Mouse (Mus musculus) spleen, adult 2 months (tissue): ENCODE data around the gene Nufip1. TPM values are rescaled to one million over a fixed set of nuclear protein-coding genes. Genes with fewer than 3 reads are reported as not detected.

Experiments
- DNase-seq, 2 experiments: peaks; one replicate each; pipeline versions ENCODE4 v3.0.0 to v3.0.0-alpha.2; 2012 to 2021; ENCODE audit warnings: low spot score in 2 of 2, low read depth in 1 of 2
- H3K27ac ChIP-seq: fragments of 200-500 bp; 2 replicates; pipeline ENCODE4 v1.5.1; 2012; ENCODE audit warnings: low read length, inconsistent platforms; ENCODE audit not compliant: insufficient read depth
- H3K27me3 ChIP-seq: fragments of 200-500 bp; 2 replicates; pipeline ENCODE4 v1.6.1; 2012; ENCODE audit warnings: mild to moderate bottlenecking, moderate library complexity, low read length, inconsistent platforms; ENCODE audit not compliant: control insufficient read depth, insufficient read depth
- H3K36me3 ChIP-seq: fragments of 200-500 bp; 2 replicates; pipeline ENCODE4 v1.6.1; 2012; ENCODE audit warnings: mild to moderate bottlenecking, low read length, inconsistent platforms; ENCODE audit not compliant: control insufficient read depth, insufficient read depth
- H3K4me1 ChIP-seq: fragments of 200-500 bp; 2 replicates; pipeline ENCODE4 v1.6.1; 2011; ENCODE audit warnings: inconsistent platforms; ENCODE audit not compliant: control insufficient read depth, insufficient read depth, insufficient read length
- H3K4me3 ChIP-seq: fragments of 200-500 bp; 2 replicates; pipeline ENCODE4 v1.5.1; 2011; ENCODE audit warnings: mild to moderate bottlenecking, inconsistent platforms; ENCODE audit not compliant: insufficient read depth, insufficient read length; ENCODE audit errors: extremely low read depth
- CTCF ChIP-seq: fragments of 200-500 bp; IDR thresholded peaks from 2 replicates; pipeline ENCODE4 v1.5.1; 2011; ENCODE audit warnings: mild to moderate bottlenecking, inconsistent platforms; ENCODE audit not compliant: insufficient read depth, insufficient read length, insufficient replicate concordance; ENCODE audit errors: extremely low read depth
- POLR2A ChIP-seq: fragments of 200-500 bp; IDR thresholded peaks from 2 replicates; pipeline ENCODE4 v1.6.1; 2011; ENCODE audit warnings: low read depth, low read length, inconsistent platforms
- WGBS: fragments of 180-500 bp; shearing (Covaris S2); methylation state at CpG from one replicate; pipeline ENCODE4 v1.1.7; 2018; 5-methylcytosine and 5-hydroxymethylcytosine counted together
- polyA plus RNA-seq: library from polyadenylated mRNA; depleted of rRNA; stranded (reverse); fragments of >200 nt; gene quantifications from 2 replicates; pipeline ENCODE4 v1.2.3, GENCODE M21; 2012

The Nufip1 gene
- polyA plus RNA-seq, 1 experiment = 2.6 TPM

DNA sequence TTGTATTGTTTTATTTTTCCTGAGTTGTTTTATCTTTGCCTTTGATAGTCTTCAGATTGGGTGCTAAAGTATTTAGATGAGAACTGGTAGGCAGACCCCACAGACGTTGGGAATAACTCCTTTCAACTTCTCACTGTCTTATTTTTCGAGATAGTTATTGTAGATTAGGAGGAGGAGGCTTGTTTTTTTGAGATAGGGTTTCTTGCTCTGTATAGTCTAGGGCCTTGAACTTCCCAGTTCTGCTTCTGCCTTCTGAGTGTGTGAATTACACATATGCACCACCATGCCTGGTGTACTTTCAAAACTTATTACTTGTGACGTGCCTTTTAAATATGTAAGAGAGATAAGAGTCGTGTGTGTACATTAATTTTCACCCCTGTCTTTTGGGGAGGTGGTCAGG is 17.5 kb downstream of the Nufip1 start:
- Histone ChIP-seq H3K36me3 (peaks cover 41% of the 10 kb centered on the region), H3K27me3 (no peaks in the 10 kb centered on the region), H3K4me3 (no peak overlapping the region), H3K4me1 (no peaks in the 10 kb centered on the region), H3K27ac (no peak overlapping the region)
- TF ChIP-seq CTCF (no peak), POLR2A (no peak)
- no peak for DNase-seq
- 81% methylated on average over 4 of the region's 4 CpGs for WGBS

DNA sequence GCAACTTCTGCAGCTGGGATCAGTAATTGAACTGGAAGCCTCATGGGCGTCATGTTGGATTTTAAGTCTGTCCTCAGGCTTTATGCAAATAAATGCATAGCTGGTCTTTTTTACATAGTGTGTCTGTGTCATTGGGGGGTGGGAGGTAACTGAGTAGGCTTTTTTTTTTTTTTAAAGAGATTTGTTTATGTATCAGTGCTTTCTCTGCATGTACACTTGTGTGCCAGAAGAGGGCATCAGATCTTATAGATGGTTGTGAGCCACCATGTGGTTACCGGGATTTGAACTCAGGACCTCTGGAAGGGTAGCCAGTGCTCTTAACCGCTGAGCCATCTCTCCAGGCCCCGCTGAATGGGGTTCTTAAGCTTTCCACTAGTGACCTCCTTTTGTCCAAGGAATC is 24.3 kb downstream of the Nufip1 start:
- 96% methylated on average over 4 of the region's 4 CpGs for WGBS
- Histone ChIP-seq H3K36me3 (peaks cover 30% of the 10 kb centered on the region), H3K4me3 (no peak overlapping the region)

DNA sequence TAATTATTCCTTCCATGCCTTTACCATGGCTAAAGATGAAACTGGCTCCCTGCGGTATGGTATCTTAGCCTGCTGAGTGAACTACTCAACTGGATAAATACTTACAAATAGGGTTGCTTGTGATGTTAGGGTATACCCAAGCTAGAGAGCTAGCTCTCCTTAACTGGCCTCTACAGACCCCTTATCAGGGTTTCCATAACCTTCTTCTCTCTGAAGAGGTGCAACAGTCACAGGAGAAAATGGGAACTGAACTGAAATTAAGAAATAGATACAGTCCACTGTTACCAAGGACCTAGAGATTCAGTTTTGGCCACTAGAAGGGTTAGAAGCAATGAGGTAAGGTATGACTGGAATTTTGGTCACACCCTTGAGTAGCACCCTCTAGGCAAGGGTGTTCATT is 34.6 kb downstream of the Nufip1 start:
- Histone ChIP-seq H3K36me3 (no peaks in the 10 kb centered on the region), H3K27me3 (no peaks in the 10 kb centered on the region), H3K4me1 (no peaks in the 10 kb centered on the region), H3K27ac (no peak overlapping the region), H3K4me3 (no peak overlapping the region)
- DNase-seq = no peak
- WGBS = 92% methylated on average over 1 of the region's 1 CpGs
- TF ChIP-seq CTCF = no peak
- no peak for TF ChIP-seq POLR2A

More for the DNA sequence above, 24.3 kb downstream of the Nufip1 start:
- TF ChIP-seq POLR2A (no peak), CTCF (no peak)
- Histone ChIP-seq H3K4me1 (no peaks in the 10 kb centered on the region), H3K27me3 (no peaks in the 10 kb centered on the region), H3K27ac (no peak overlapping the region)
- no peak for DNase-seq

DNA sequence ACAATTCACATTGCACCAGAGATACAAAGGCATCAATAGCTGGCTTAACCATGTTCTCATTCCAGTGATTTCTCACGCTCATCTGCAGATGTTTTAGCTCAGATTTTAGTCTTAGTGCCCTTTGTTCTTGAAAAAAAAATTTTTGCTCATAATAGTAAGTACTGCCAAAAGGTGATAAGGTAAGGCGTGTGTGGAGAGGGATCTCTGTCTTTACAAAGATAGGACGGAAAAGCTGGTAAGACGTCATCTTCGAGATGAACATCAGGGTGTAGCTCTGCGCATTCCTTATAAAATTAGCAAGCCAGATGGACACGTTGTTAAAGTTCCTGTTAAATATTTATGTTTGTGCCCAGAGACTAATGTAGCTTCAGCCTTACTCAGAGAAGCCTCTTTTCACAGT is 35.2 kb downstream of the Nufip1 start:
- H3K4me1 ChIP-seq = no peaks in the 10 kb centered on the region
- no peak for TF ChIP-seq CTCF
- no peak for TF ChIP-seq POLR2A
- H3K27ac ChIP-seq = no peak overlapping the region
- no peak overlapping the region for H3K4me3 ChIP-seq
- DNase-seq = no peak
- no peaks in the 10 kb centered on the region for H3K27me3 ChIP-seq
- no peaks in the 10 kb centered on the region for H3K36me3 ChIP-seq
- WGBS = 75% methylated on average over 7 of the region's 7 CpGs

DNA sequence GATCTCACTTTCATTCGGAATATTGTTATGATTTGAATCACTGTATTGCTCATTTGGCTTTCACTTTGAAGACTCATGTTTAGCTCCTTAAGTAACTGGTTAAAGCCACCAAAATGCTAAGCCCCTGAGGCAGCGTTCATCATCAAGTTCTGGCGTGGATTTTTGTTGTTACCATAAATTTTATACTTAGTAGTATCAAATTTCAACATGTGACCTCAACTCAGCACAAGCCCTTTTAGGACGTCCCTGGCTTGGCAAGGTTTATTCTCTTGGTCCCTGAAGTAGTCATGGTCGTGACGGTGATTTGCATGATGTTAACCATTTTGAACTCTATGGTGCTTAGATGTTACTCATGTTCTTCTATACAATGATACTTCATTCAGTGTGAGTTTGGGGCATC is 36.4 kb downstream of the Nufip1 start:
- Histone ChIP-seq H3K27me3 (no peaks in the 10 kb centered on the region), H3K27ac (no peak overlapping the region), H3K4me1 (no peaks in the 10 kb centered on the region), H3K4me3 (no peak overlapping the region), H3K36me3 (no peaks in the 10 kb centered on the region)
- WGBS = 80% methylated on average over 6 of the region's 6 CpGs
- TF ChIP-seq CTCF (no peak), POLR2A (no peak)
- no peak for DNase-seq

DNA sequence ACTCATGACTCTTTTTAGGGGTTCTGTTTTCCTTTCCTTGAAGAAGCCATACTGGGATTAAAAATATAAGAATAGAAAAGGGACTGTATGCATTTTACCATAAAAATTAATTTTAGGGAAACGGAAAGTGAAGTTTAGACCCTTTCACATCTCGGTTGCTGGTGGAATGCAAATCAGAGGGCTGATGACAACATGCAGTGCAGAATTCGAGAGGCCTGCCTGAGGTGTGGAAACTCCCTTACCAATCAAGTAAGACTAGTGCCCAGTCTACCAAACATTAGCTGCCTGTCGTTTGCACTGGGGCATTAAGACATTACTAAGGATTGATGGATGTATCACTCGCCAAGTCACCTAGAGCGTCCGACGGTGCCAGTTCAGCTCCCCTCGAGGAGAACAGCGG is 37.6 kb downstream of the Nufip1 start:
- H3K27me3 ChIP-seq = no peaks in the 10 kb centered on the region
- no peak for DNase-seq
- H3K27ac ChIP-seq = no peak overlapping the region
- 83% methylated on average over 10 of the region's 10 CpGs for WGBS
- H3K36me3 ChIP-seq = no peaks in the 10 kb centered on the region
- no peak overlapping the region for H3K4me3 ChIP-seq
- no peaks in the 10 kb centered on the region for H3K4me1 ChIP-seq
- TF ChIP-seq POLR2A (no peak), CTCF (no peak)

DNA sequence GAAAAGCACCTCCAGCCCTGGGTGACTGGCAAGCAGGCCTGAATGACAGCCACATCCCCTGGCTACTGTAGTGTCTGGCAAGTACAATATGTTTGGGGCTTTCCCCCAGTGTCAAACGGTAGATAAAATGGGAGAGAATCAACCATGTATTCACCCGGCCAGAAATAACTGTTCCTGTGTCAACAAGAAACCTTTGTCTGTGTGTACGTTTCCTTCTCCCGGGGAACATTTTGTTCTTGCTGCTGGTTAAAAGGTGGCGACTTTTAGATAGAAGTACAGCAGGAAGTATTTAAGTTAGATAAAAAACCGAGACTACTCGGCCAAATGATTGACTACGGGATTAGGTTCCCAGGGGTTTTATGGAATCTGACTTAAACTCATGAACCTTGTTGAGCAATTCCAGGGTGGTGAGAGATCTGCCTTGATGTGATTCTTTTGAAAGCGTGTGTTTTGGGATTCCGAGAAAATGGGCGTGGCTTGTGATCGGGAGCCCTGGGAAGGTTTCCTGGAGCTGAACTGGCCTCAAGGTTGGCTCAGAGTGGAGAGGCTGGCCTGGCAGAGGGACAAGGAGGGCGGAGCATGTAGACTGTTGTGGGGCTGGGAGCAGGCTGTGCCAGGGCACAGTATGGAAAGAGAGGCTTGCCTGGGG is 39.0 kb downstream of the Nufip1 start:
- WGBS = 52% methylated on average over 13 of the region's 13 CpGs
- Histone ChIP-seq H3K4me1 (no peaks in the 10 kb centered on the region), H3K4me3 (no peak overlapping the region), H3K27me3 (no peaks in the 10 kb centered on the region), H3K36me3 (no peaks in the 10 kb centered on the region), H3K27ac (no peak overlapping the region)
- TF ChIP-seq POLR2A = no peak
- TF ChIP-seq CTCF = no peak
- DNase-seq = no peak
